Mouse (Mus musculus) B cell, adult 2 months (primary cell): Measurements from ENCODE around the gene Tmem37.

Experiments
- DNase-seq, 2 experiments: peaks; one replicate each; pipeline ENCODE4 v3.0.0; 2022

The Tmem37 gene

GRCm38 (mm10) chr1:120056236-120056635 lies 17.6 kb downstream of the Tmem37 start:
- no peak for DNase-seq

GRCm38 (mm10) chr1:120055475-120055874 lies 18.4 kb downstream of the Tmem37 start:
- DNase-seq, result no peak

GRCm38 (mm10) chr1:120054997-120055396 lies 18.9 kb downstream of the Tmem37 start:
- no peak for DNase-seq

- DNase-seq, result no peak
Measured at GRCm38 (mm10) chr1:120051070-120051469, 22.8 kb downstream of the Tmem37 start.

- no peak for DNase-seq
Measured at GRCm38 (mm10) chr1:120047325-120047724, 26.5 kb downstream of the Tmem37 start.

- no peak for DNase-seq
Measured at GRCm38 (mm10) chr1:120044584-120044983, 29.3 kb downstream of the Tmem37 start.

GRCm38 (mm10) chr1:120042421-120042820 lies 31.5 kb downstream of the Tmem37 start:
- no peak for DNase-seq

GRCm38 (mm10) chr1:120038594-120038993 lies 35.3 kb downstream of the Tmem37 start:
- no peak for DNase-seq

GRCm38 (mm10) chr1:120037021-120037683 lies 36.7 kb downstream of the Tmem37 start:
- DNase-seq, result no peak

- DNase-seq, result no peak
Measured at GRCm38 (mm10) chr1:120035456-120036034, 38.3 kb downstream of the Tmem37 start.

GRCm38 (mm10) chr1:120034793-120035192 lies 39.1 kb downstream of the Tmem37 start:
- no peak for DNase-seq

- no peak for DNase-seq
Measured at GRCm38 (mm10) chr1:120033469-120033854, 40.4 kb downstream of the Tmem37 start.

- DNase-seq, result peak; percentile 42 to 55
Measured at GRCm38 (mm10) chr1:120032804-120033468, 40.9 kb downstream of the Tmem37 start.

- DNase-seq, result no peak
Measured at GRCm38 (mm10) chr1:120030474-120030873, 43.4 kb downstream of the Tmem37 start.

- no peak for DNase-seq
Measured at GRCm38 (mm10) chr1:120027693-120028092, 46.2 kb downstream of the Tmem37 start.

GRCm38 (mm10) chr1:120025050-120025439 lies 48.8 kb downstream of the Tmem37 start:
- DNase-seq, result no peak

GRCm38 (mm10) chr1:120024331-120025049 lies 49.4 kb downstream of the Tmem37 start:
- DNase-seq, result no peak

GRCm38 (mm10) chr1:120021951-120022350 lies 51.9 kb downstream of the Tmem37 start:
- no peak for DNase-seq

GRCm38 (mm10) chr1:120020322-120020897 lies 53.5 kb downstream of the Tmem37 start:
- no peak for DNase-seq

- peak; percentile 9 for DNase-seq
Measured at GRCm38 (mm10) chr1:120019428-120019827, 54.4 kb downstream of the Tmem37 start.

GRCm38 (mm10) chr1:120018900-120019299 lies 55.0 kb downstream of the Tmem37 start:
- DNase-seq, result no peak
